Mouse (Mus musculus): ENCODE results near the gene Rrp7a. TPM values are rescaled to one million over a fixed set of nuclear protein-coding genes. Genes with fewer than 3 reads are reported as not detected.

Rrp7a gene
- total and polyA plus RNA-seq, 3 experiments: 34.0 to 126 (median 73.2) TPM

DNA sequence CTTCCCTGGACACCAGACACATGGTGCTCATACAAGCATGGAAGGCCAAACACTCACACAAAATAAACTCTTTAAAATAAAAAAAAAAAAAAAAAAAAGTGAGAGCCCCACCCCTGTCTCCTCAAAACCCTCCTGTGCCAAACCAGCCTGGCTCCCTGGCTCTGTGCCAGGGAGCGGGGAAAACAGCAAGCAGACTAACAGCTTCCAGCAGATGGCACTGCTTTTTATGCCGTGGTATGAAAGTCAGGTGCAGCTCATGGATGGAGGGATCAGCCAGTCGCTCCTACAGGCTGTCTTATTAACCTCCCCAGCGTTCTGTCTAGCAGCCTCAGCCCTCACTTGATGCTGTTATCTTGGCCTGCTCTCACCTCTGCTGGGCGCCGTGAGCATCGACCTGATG, 4.2 kb downstream of the Rrp7a start:
- H3K4me3 ChIP-seq (ENCODE audit: low read depth, low read length): no peak overlapping the region
- ATAC-seq (ENCODE audit: extremely low read depth, insufficient number of reproducible peaks, low FRiP score, poor library complexity, severe bottlenecking) (no peak), DNase-seq (ENCODE audit: low spot score) (peak; percentile 35)
- peaks cover 78% of the 10 kb centered on the region for H3K36me3 ChIP-seq (replicated peaks)
- no peaks in the 10 kb centered on the region for H3K9me3 ChIP-seq (replicated peaks)
- H3K4me1 ChIP-seq (ENCODE audit: insufficient read depth, low read depth, low read length): peaks cover 36% of the 10 kb centered on the region
- TF ChIP-seq TAL1 (conservative IDR thresholded peaks at IDR 0.05; ENCODE audit: low read depth, low read length) (no peak), GATA2 (IDR thresholded peaks at IDR 0.05; ENCODE audit: borderline replicate concordance, low read depth, low read length) (no peak), POLR2AphosphoS5 (IDR thresholded peaks at IDR 0.05; ENCODE audit: insufficient replicate concordance, low read depth, low read length) (no peak), GATA1 (IDR thresholded peaks at IDR 0.05; ENCODE audit: borderline replicate concordance, low read length) (no peak), CTCF (IDR thresholded peaks at IDR 0.05; ENCODE audit: low read depth, low read length) (no peak)
- no peaks in the 10 kb centered on the region for H3K27me3 ChIP-seq (ENCODE audit: insufficient read depth, low read length)

DNA sequence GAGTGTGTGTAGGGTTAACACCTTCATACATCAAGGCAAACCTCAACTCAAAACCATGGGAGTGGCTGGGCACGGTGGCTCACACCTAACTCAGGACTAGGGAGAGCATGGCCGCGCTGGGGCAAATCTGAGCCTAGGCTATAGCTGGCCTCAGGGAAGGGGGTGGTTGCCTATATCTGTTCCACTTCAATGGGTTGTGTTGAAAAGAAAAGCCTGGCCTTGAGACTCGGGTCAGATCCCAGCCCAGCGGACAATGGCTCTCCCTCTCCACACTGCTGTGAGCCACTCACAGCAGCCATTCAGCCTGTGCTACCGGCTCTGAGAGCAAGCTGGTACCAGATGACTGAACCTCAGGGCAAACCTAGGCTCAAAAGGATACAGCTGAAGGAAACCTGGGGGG, 7.5 kb downstream of the Rrp7a start:
- Histone ChIP-seq H3K4me3 (ENCODE audit: low read depth, low read length) (no peak overlapping the region), H3K4me1 (ENCODE audit: insufficient read depth, low read depth, low read length) (peaks cover 28% of the 10 kb centered on the region), H3K27me3 (ENCODE audit: insufficient read depth, low read length) (no peaks in the 10 kb centered on the region), H3K36me3 (replicated peaks) (peaks cover 80% of the 10 kb centered on the region), H3K9me3 (replicated peaks) (no peaks in the 10 kb centered on the region)
- DNase-seq (ENCODE audit: low spot score): no peak
- TF ChIP-seq CTCF (IDR thresholded peaks at IDR 0.05; ENCODE audit: low read depth, low read length) (no peak), GATA2 (IDR thresholded peaks at IDR 0.05; ENCODE audit: borderline replicate concordance, low read depth, low read length) (no peak), GATA1 (IDR thresholded peaks at IDR 0.05; ENCODE audit: borderline replicate concordance, low read length) (no peak), POLR2AphosphoS5 (IDR thresholded peaks at IDR 0.05; ENCODE audit: insufficient replicate concordance, low read depth, low read length) (no peak), TAL1 (conservative IDR thresholded peaks at IDR 0.05; ENCODE audit: low read depth, low read length) (no peak)
- ATAC-seq (ENCODE audit: extremely low read depth, insufficient number of reproducible peaks, low FRiP score, poor library complexity, severe bottlenecking): no peak

DNA sequence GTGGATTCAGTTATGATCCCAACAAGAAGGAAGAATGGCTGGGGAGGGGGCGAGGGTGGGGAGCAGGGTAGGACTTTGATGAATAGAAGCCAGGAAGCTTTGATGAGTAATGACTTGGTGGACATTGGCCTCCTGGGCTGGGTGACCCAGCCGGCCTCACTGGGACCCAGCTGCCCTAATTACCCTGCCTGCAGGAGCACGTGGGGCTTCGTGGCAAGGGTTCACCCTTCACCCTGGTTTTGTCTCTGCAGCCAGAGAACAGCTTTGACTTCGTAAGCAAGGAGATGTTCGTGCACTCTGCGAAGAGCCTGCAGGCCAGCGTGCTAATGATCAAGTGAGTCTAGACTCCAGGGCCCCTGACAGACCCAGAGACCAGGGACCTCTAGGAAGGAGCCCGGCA, 8.5 kb downstream of the Rrp7a start:
- ATAC-seq (ENCODE audit: extremely low read depth, insufficient number of reproducible peaks, low FRiP score, poor library complexity, severe bottlenecking) (no peak), DNase-seq (ENCODE audit: low spot score) (no peak)
- TF ChIP-seq TAL1 (conservative IDR thresholded peaks at IDR 0.05; ENCODE audit: low read depth, low read length) (no peak), CTCF (IDR thresholded peaks at IDR 0.05; ENCODE audit: low read depth, low read length) (no peak), GATA2 (IDR thresholded peaks at IDR 0.05; ENCODE audit: borderline replicate concordance, low read depth, low read length) (no peak), POLR2AphosphoS5 (IDR thresholded peaks at IDR 0.05; ENCODE audit: insufficient replicate concordance, low read depth, low read length) (no peak), GATA1 (IDR thresholded peaks at IDR 0.05; ENCODE audit: borderline replicate concordance, low read length) (no peak)
- Histone ChIP-seq H3K4me3 (ENCODE audit: low read depth, low read length) (no peak overlapping the region), H3K4me1 (ENCODE audit: insufficient read depth, low read depth, low read length) (peaks cover 21% of the 10 kb centered on the region), H3K27me3 (ENCODE audit: insufficient read depth, low read length) (no peaks in the 10 kb centered on the region), H3K36me3 (replicated peaks) (peaks cover 77% of the 10 kb centered on the region), H3K9me3 (replicated peaks) (no peaks in the 10 kb centered on the region)

DNA sequence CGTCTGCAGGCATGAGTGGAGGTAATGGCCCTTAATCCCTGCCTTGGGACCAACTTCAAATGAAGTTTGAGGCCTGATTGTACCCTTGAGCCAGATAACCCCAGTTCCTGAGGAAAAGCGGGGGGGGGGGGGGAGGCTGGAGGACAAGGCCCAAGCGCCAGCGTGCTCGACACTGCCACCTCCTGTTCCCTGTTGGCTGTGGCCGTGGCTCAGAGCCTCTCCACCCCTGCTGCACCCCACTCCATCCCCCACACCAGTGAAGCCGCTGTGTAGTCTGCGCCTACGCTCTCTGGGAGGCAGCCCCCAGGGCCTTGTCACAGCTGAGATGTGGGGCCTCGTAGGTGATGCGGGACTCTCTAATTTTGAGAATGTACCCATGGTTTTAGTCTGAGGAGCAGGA, 9.7 kb downstream of the Rrp7a start:
- Histone ChIP-seq H3K9me3 (replicated peaks) (no peaks in the 10 kb centered on the region), H3K27me3 (ENCODE audit: insufficient read depth, low read length) (no peaks in the 10 kb centered on the region), H3K4me3 (ENCODE audit: low read depth, low read length) (no peak overlapping the region), H3K36me3 (replicated peaks) (peaks cover 70% of the 10 kb centered on the region), H3K4me1 (ENCODE audit: insufficient read depth, low read depth, low read length) (peaks cover 13% of the 10 kb centered on the region)
- TF ChIP-seq TAL1 (conservative IDR thresholded peaks at IDR 0.05; ENCODE audit: low read depth, low read length) (no peak), GATA2 (IDR thresholded peaks at IDR 0.05; ENCODE audit: borderline replicate concordance, low read depth, low read length) (no peak), CTCF (IDR thresholded peaks at IDR 0.05; ENCODE audit: low read depth, low read length) (no peak), GATA1 (IDR thresholded peaks at IDR 0.05; ENCODE audit: borderline replicate concordance, low read length) (no peak), POLR2AphosphoS5 (IDR thresholded peaks at IDR 0.05; ENCODE audit: insufficient replicate concordance, low read depth, low read length) (no peak)
- DNase-seq (ENCODE audit: low spot score) (peak; percentile 46), ATAC-seq (ENCODE audit: extremely low read depth, insufficient number of reproducible peaks, low FRiP score, poor library complexity, severe bottlenecking) (no peak)

DNA sequence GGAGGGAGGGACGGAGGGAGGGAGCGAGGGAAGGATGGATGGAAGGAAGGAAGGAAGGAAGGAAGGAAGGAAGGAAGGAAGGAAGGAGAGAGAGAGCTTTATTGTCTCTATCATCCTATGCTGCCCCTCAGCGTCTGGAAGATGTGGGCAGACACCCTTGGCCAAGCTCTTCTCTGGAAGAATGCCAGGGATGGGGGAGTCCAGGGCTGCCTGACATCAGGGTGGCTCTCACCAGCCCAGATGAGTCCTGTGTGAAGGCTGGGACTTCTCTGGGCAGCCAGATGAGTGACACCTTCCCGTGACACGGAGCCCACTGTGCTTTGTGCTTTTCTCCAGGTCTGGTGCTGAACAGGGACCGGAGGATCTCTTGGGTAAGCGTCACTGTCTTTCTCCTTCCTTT, 10.7 kb downstream of the Rrp7a start:
- no peaks in the 10 kb centered on the region for H3K27me3 ChIP-seq (ENCODE audit: insufficient read depth, low read length)
- peaks cover 69% of the 10 kb centered on the region for H3K36me3 ChIP-seq (replicated peaks)
- DNase-seq (ENCODE audit: low spot score): no peak
- peaks cover 5% of the 10 kb centered on the region for H3K4me1 ChIP-seq (ENCODE audit: insufficient read depth, low read depth, low read length)
- TF ChIP-seq GATA1 (IDR thresholded peaks at IDR 0.05; ENCODE audit: borderline replicate concordance, low read length) (no peak), GATA2 (IDR thresholded peaks at IDR 0.05; ENCODE audit: borderline replicate concordance, low read depth, low read length) (no peak), TAL1 (conservative IDR thresholded peaks at IDR 0.05; ENCODE audit: low read depth, low read length) (no peak)
- no peaks in the 10 kb centered on the region for H3K9me3 ChIP-seq (replicated peaks)
- ATAC-seq (ENCODE audit: extremely low read depth, insufficient number of reproducible peaks, low FRiP score, poor library complexity, severe bottlenecking): no peak
- no peak overlapping the region for H3K4me3 ChIP-seq (ENCODE audit: low read depth, low read length)

DNA sequence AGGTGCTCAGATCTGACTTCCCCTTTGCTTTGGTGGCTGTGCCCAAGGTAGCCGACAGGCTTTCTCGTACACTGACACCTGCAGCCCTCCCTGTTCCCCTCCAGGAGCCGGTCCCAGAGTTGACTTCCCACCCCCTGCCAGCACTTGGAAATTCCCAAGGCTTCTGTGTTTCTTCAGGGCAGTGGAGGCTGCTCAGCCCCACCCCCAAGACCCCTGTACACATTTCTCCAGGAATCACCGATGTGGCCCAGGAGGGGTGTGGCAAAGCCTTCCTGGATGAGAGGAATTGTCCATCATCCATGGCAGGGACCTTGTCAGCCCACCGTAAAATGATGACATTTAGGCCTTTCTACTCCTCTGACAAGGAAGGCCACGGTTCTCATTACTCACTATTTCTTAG, 11.3 kb downstream of the Rrp7a start:
- Histone ChIP-seq H3K4me3 (ENCODE audit: low read depth, low read length) (no peak overlapping the region), H3K36me3 (replicated peaks) (peaks cover 70% of the 10 kb centered on the region)
- ATAC-seq (ENCODE audit: extremely low read depth, insufficient number of reproducible peaks, low FRiP score, poor library complexity, severe bottlenecking): no peak

More for the DNA sequence above, 11.3 kb downstream of the Rrp7a start:
- TF ChIP-seq GATA1 (IDR thresholded peaks at IDR 0.05; ENCODE audit: borderline replicate concordance, low read length) (no peak), CTCF (IDR thresholded peaks at IDR 0.05; ENCODE audit: low read depth, low read length) (no peak), GATA2 (IDR thresholded peaks at IDR 0.05; ENCODE audit: borderline replicate concordance, low read depth, low read length) (no peak), TAL1 (conservative IDR thresholded peaks at IDR 0.05; ENCODE audit: low read depth, low read length) (no peak), POLR2AphosphoS5 (IDR thresholded peaks at IDR 0.05; ENCODE audit: insufficient replicate concordance, low read depth, low read length) (no peak)
- H3K27me3 ChIP-seq (ENCODE audit: insufficient read depth, low read length): no peaks in the 10 kb centered on the region
- DNase-seq (ENCODE audit: low spot score): no peak
- H3K9me3 ChIP-seq (replicated peaks): no peaks in the 10 kb centered on the region
- peaks cover 4% of the 10 kb centered on the region for H3K4me1 ChIP-seq (ENCODE audit: insufficient read depth, low read depth, low read length)
